In the genomic region with DNA sequence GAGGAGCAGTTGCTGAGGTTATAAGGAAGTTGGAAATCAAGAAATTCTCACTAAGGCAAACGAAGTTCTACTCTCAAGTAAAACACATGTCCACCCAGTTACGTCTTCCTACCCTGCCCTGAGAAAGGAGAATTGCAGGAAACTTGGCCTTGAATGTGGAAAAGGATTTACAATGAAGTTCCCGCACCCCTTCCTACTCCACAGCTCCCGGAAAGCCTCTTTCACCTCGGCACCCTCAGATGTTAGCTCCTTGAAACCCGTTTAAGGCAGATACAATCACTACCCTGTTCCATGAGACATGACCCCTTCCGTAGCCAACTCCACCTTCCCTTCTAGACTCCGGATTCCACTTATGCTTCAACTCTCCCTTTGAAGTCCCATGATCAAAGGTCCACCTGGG, we compare ENCODE assay signal across 22 mouse cellular contexts. TPM values are rescaled to one million over a fixed set of nuclear protein-coding genes. Genes with fewer than 3 reads are reported as not detected.
DNase-seq lines count a peak whose midpoint lies in the region; ATAC-seq and TF ChIP-seq lines count a peak whose summit lies in the region.
"Had no signal": no experiment of that assay in that cellular context is flagged by ENCODE, and none has a peak within 500 bp of the region (broad histone marks: within the 10 kb centered on the region; RNA-seq: fewer than 3 reads in every experiment).

No protein-coding gene starts in this region.

- no peak for TF ChIP-seq CTCF in heart, adult 2 months (IDR thresholded peaks at IDR 0.05)
- no peak for TF ChIP-seq CTCF in forebrain, postnatal 0 days (IDR thresholded peaks at IDR 0.05; ENCODE audit: low read depth)

- H3K4me3 ChIP-seq in heart, adult 2 months: no peak overlapping the region
- no peak overlapping the region for H3K4me3 ChIP-seq in heart, embryonic 11.5 days (ENCODE audit: low read depth, low read length)
- no peak overlapping the region for H3K4me3 ChIP-seq in kidney, embryonic 15.5 days (replicated peaks)
- H3K4me3 ChIP-seq in lung, embryonic 16.5 days (ENCODE audit: low read length): no peak overlapping the region
- H3K4me3 ChIP-seq in forebrain, postnatal 0 days (ENCODE audit: low read depth, low read length): no peak overlapping the region
- H3K4me3 ChIP-seq: embryonic facial prominence, embryonic 15.5 days; hindbrain, embryonic 13.5 days; midbrain, embryonic 15.5 days; myocyte; stomach, embryonic 15.5 days had no signal

- peaks cover 21% of the 10 kb centered on the region for H3K36me3 ChIP-seq in heart, adult 2 months (ENCODE audit: control insufficient read depth, insufficient read depth, low read length)
- H3K36me3 ChIP-seq in heart, embryonic 11.5 days (ENCODE audit: control insufficient read depth, insufficient read depth, low read length): no peaks in the 10 kb centered on the region
- H3K36me3 ChIP-seq in kidney, embryonic 15.5 days: no peaks in the 10 kb centered on the region
- no peaks in the 10 kb centered on the region for H3K36me3 ChIP-seq in lung, embryonic 16.5 days (ENCODE audit: control insufficient read depth, insufficient read depth, low read length)
- H3K36me3 ChIP-seq in forebrain, postnatal 0 days (ENCODE audit: insufficient read depth): no peaks in the 10 kb centered on the region
- H3K36me3 ChIP-seq: embryonic facial prominence, embryonic 15.5 days; hindbrain, embryonic 13.5 days; midbrain, embryonic 15.5 days; stomach, embryonic 15.5 days had no signal

- peaks cover 22% of the 10 kb centered on the region for H3K4me1 ChIP-seq in heart, adult 2 months (ENCODE audit: control insufficient read depth, insufficient read depth, low read length)
- H3K4me1 ChIP-seq in heart, embryonic 11.5 days (ENCODE audit: control insufficient read depth, insufficient read depth, low read length): peaks cover 11% of the 10 kb centered on the region
- H3K4me1 ChIP-seq in kidney, embryonic 15.5 days: peaks cover 30% of the 10 kb centered on the region
- peaks cover 21% of the 10 kb centered on the region for H3K4me1 ChIP-seq in lung, embryonic 16.5 days (replicated peaks; ENCODE audit: control insufficient read depth, insufficient read depth, low read length)
- peaks cover 11% of the 10 kb centered on the region for H3K4me1 ChIP-seq in forebrain, postnatal 0 days (ENCODE audit: insufficient read depth)

- peak in 1 of 2 experiments; percentile 41 for DNase-seq in heart, adult 2 months
- DNase-seq in kidney, adult 11 months: no peak
- no peak for DNase-seq in lung, adult 18-20 months
- no peak for DNase-seq in forebrain, postnatal 0 days
- DNase-seq: cerebellum, adult 11 months; cerebellum, postnatal 10 days; heart, postnatal 10 days; left cerebral cortex, postnatal 4 days; lung, adult 2 months; right cerebral cortex, postnatal 14 days; thymus, adult 18-20 months had no signal

- H3K27ac ChIP-seq in heart, adult 2 months: peak overlapping the region; percentile 26; the same call in 1 of the 2 replicates
- no peak overlapping the region for H3K27ac ChIP-seq in heart, embryonic 11.5 days (ENCODE audit: low read depth, low read length)
- H3K27ac ChIP-seq in kidney, embryonic 15.5 days: peak overlapping the region; percentile 18; the same call in 1 of the 2 replicates
- peak overlapping the region; percentile 79 for H3K27ac ChIP-seq in lung, embryonic 16.5 days (ENCODE audit: low read length)
- no peak overlapping the region for H3K27ac ChIP-seq in forebrain, postnatal 0 days (ENCODE audit: low read depth, low read length)
- H3K27ac ChIP-seq: embryonic facial prominence, embryonic 15.5 days; midbrain, embryonic 15.5 days; stomach, embryonic 15.5 days had no signal

- no peaks in the 10 kb centered on the region for H3K9me3 ChIP-seq in heart, embryonic 11.5 days (replicated peaks; ENCODE audit: control insufficient read depth, low read length)
- no peaks in the 10 kb centered on the region for H3K9me3 ChIP-seq in kidney, embryonic 15.5 days (replicated peaks)
- no peaks in the 10 kb centered on the region for H3K9me3 ChIP-seq in lung, embryonic 16.5 days (ENCODE audit: control insufficient read depth, low read length)
- H3K9me3 ChIP-seq in forebrain, postnatal 0 days (ENCODE audit: low read length): no peaks in the 10 kb centered on the region
- H3K9me3 ChIP-seq: embryonic facial prominence, embryonic 15.5 days; hindbrain, embryonic 13.5 days; midbrain, embryonic 15.5 days; stomach, embryonic 15.5 days had no signal

- no peaks in the 10 kb centered on the region for H3K27me3 ChIP-seq in heart, adult 2 months (ENCODE audit: control insufficient read depth, insufficient read depth, low read length)
- no peaks in the 10 kb centered on the region for H3K27me3 ChIP-seq in heart, embryonic 11.5 days (ENCODE audit: control insufficient read depth, insufficient read depth, low read length)
- H3K27me3 ChIP-seq in kidney, embryonic 15.5 days: no peaks in the 10 kb centered on the region
- H3K27me3 ChIP-seq in lung, embryonic 16.5 days (ENCODE audit: control insufficient read depth, insufficient read depth, low read depth, low read length): no peaks in the 10 kb centered on the region
- H3K27me3 ChIP-seq in forebrain, postnatal 0 days (ENCODE audit: insufficient read depth, low read length): no peaks in the 10 kb centered on the region
- H3K27me3 ChIP-seq: CH12.LX; embryonic facial prominence, embryonic 15.5 days; hindbrain, embryonic 13.5 days; midbrain, embryonic 15.5 days; stomach, embryonic 15.5 days had no signal

- H3K79me2 ChIP-seq in heart, adult 2 months (replicated peaks; ENCODE audit: control insufficient read depth, insufficient read depth, low read length): no peaks in the 10 kb centered on the region; the same call in none of the 2 replicates

- no peak for TF ChIP-seq POLR2A in heart, adult 2 months (IDR thresholded peaks at IDR 0.05; ENCODE audit: insufficient read depth, low read depth, low read length)

- ATAC-seq in heart, embryonic 11.5 days (replicated peaks; ENCODE audit: insufficient number of reproducible peaks, low FRiP score, low TSS enrichment): no peak
- ATAC-seq in kidney, embryonic 15.5 days (replicated peaks; ENCODE audit: low FRiP score): no peak
- ATAC-seq in lung, embryonic 16.5 days (ENCODE audit: low read depth): no peak
- no peak for ATAC-seq in forebrain, postnatal 0 days
- ATAC-seq: forebrain, embryonic 16.5 days; midbrain, embryonic 15.5 days had no signal

- TF ChIP-seq EP300 in heart, adult 2 months (IDR thresholded peaks at IDR 0.05; ENCODE audit: insufficient read depth, low read depth, low read length): peak; percentile 52; the same call in 1 of the 2 replicates

- H3K9ac ChIP-seq in heart, adult 2 months (ENCODE audit: low read depth, low read length): no peak overlapping the region
- no peak overlapping the region for H3K9ac ChIP-seq in heart, embryonic 11.5 days (ENCODE audit: low read depth, low read length)
- no peak overlapping the region for H3K9ac ChIP-seq in kidney, embryonic 15.5 days
- no peak overlapping the region for H3K9ac ChIP-seq in lung, embryonic 16.5 days (ENCODE audit: low read length)
- H3K9ac ChIP-seq in forebrain, postnatal 0 days: no peak overlapping the region
- H3K9ac ChIP-seq: embryonic facial prominence, embryonic 15.5 days; hindbrain, embryonic 13.5 days; midbrain, embryonic 15.5 days; stomach, embryonic 15.5 days had no signal

- no peak overlapping the region for H3K4me2 ChIP-seq in heart, embryonic 11.5 days
- no peak overlapping the region for H3K4me2 ChIP-seq in kidney, embryonic 15.5 days
- no peak overlapping the region for H3K4me2 ChIP-seq in lung, embryonic 16.5 days (ENCODE audit: low read depth, low read length)
- H3K4me2 ChIP-seq in forebrain, postnatal 0 days (ENCODE audit: low read depth): no peak overlapping the region
- H3K4me2 ChIP-seq: embryonic facial prominence, embryonic 15.5 days; hindbrain, embryonic 13.5 days; liver, embryonic 11.5 days; midbrain, embryonic 15.5 days; stomach, embryonic 15.5 days had no signal

- WGBS in heart, adult 2 months: 38% methylated on average over 8 of the region's 8 CpGs
- WGBS in heart, embryonic 11.5 days (ENCODE audit: insufficient replicate concordance): 72% methylated on average over 8 of the region's 8 CpGs
- WGBS in kidney, embryonic 15.5 days: 63% methylated on average over 8 of the region's 8 CpGs
- 46% methylated on average over 8 of the region's 8 CpGs for WGBS in lung, embryonic 16.5 days
- WGBS in forebrain, postnatal 0 days: 85% methylated on average over 8 of the region's 8 CpGs

- intact Hi-C loops in heart, adult 2 months (cut with DNase I): loop anchor here (2.0 kb wide), 1 partner anchor 54 kb away; a partner anchor contains a TSS

RNA-seq across cellular contexts. Expression of a gene that starts 54.2 kb away (rescaled TPM):
- 100 to 1,000 TPM; 112 to 145 TPM for total RNA-seq in heart, adult 2 months (2021)
- 24.6 and 42.3 TPM in 2 replicates for polyA plus RNA-seq in heart, adult 2 months (2012; rRNA removed)
- polyA plus RNA-seq in heart, embryonic 11.5 days (2014; fragmentation: Nextera tagmentation; extraction: Ambion mirVana): 39.2 and 45.7 TPM in 2 replicates
- 35.5 and 36.5 TPM in 2 replicates for polyA plus RNA-seq in kidney, embryonic 15.5 days (2015; fragmentation: Nextera tagmentation; extraction: Ambion mirVana)
- 34.1 and 38.7 TPM in 2 replicates for polyA plus RNA-seq in lung, embryonic 16.5 days (2015; fragmentation: Nextera tagmentation; extraction: Ambion mirVana)
- 31.5 and 39.5 TPM in 2 replicates for total RNA-seq in forebrain, postnatal 0 days (2014; rRNA removed)
- 21.5 and 36.9 TPM in 2 replicates for polyA plus RNA-seq in forebrain, postnatal 0 days (2015; fragmentation: Nextera tagmentation; extraction: Ambion mirVana)

Comparison
In these comparisons a context has a peak if more than half of its experiments do, and no peak if none do; other contexts are left out.
1. H3K27ac ChIP-seq: peak in heart, adult 2 months (single experiment), kidney, embryonic 15.5 days (single experiment) and lung, embryonic 16.5 days (single experiment); none in heart, embryonic 11.5 days (single experiment) and forebrain, postnatal 0 days (single experiment).